Mouse (Mus musculus) heart, postnatal 0 days (tissue): Measurements from ENCODE around the gene Tgfbr1. TPM values are rescaled to one million over a fixed set of nuclear protein-coding genes. Genes with fewer than 3 reads are reported as not detected.

Experiments used
- ATAC-seq: fragments of 200-750 bp; cut with Nextera tagmentation; 2 replicates; pipeline ENCODE4 v1.8.0; 2017; ENCODE audit warnings: low read depth, moderate number of reproducible peaks, moderate library complexity; ENCODE audit not compliant: insufficient read depth
- DNase-seq: peaks from one replicate; pipeline ENCODE4 v3.0.0-alpha.2; 2016; ENCODE audit warnings: low spot score
- H3K27ac ChIP-seq: fragments of 300-500 bp; sonication (generic); 2 replicates; pipeline ENCODE4 v1.5.1; 2014; ENCODE audit warnings: low read depth, mild to moderate bottlenecking
- H3K27me3 ChIP-seq: fragments of 300-500 bp; sonication (generic); 2 replicates; pipeline ENCODE4 v1.6.1; 2014; ENCODE audit warnings: low read length, mixed read lengths; ENCODE audit not compliant: control insufficient read depth, insufficient read depth
- H3K36me3 ChIP-seq: fragments of 300-500 bp; sonication (generic); replicated peaks from 2 replicates; pipeline ENCODE4 v1.6.1; 2014; ENCODE audit warnings: low read length, mixed read lengths; ENCODE audit not compliant: control insufficient read depth, insufficient read depth
- H3K4me1 ChIP-seq: fragments of 300-500 bp; sonication (generic); 2 replicates; pipeline ENCODE4 v1.6.1; 2014; ENCODE audit warnings: antibody characterized with exemption; ENCODE audit not compliant: control insufficient read depth, insufficient read depth
- H3K4me2 ChIP-seq: fragments of 300-500 bp; sonication (generic); 2 replicates; pipeline ENCODE4 v1.6.1; 2014; ENCODE audit warnings: low read depth, mild to moderate bottlenecking, low read length, moderate library complexity
- H3K4me3 ChIP-seq: fragments of 300-500 bp; sonication (generic); 2 replicates; pipeline ENCODE4 v1.5.1; 2014; ENCODE audit warnings: low read depth, low read length
- H3K9ac ChIP-seq: fragments of 300-500 bp; sonication (generic); replicated peaks from 2 replicates; pipeline ENCODE4 v1.6.1; 2014; ENCODE audit warnings: low read depth, low read length, mixed read lengths
- H3K9me3 ChIP-seq: fragments of 300-500 bp; sonication (generic); replicated peaks from 2 replicates; pipeline ENCODE4 v1.6.1; 2016; ENCODE audit warnings: low read length; ENCODE audit not compliant: control insufficient read depth
- CTCF ChIP-seq: IDR thresholded peaks from 2 replicates; pipeline ENCODE4 v1.5.1; 2016; ENCODE audit warnings: antibody characterized with exemption, control low read depth, low read depth
- EP300 ChIP-seq: IDR thresholded peaks from 2 replicates; pipeline ENCODE4 v1.6.1; 2016; ENCODE audit warnings: antibody characterized with exemption, low read depth
- WGBS: fragments of 180-500 bp; shearing (Covaris S2); extraction: QIAGEN DNeasy Blood & Tissue Kit; methylation state at CpG from one replicate; pipeline ENCODE4 v1.1.7; 2014; 5-methylcytosine and 5-hydroxymethylcytosine counted together
- polyA plus RNA-seq: library from polyadenylated mRNA; unstranded; fragments of >200 nt; fragmentation: Nextera tagmentation; extraction: Ambion mirVana; gene quantifications from 2 replicates; pipeline ENCODE4 v1.2.1, GENCODE M21; 2015
- total RNA-seq: library from RNA; depleted of rRNA; stranded (reverse); fragments of >200 nt; gene quantifications from 2 replicates; pipeline ENCODE4 v1.2.3, GENCODE M21; 2014; ENCODE audit warnings: low replicate concordance; rRNA removed

The Tgfbr1 gene
- total RNA-seq (19.8 and 21.8 TPM in 2 replicates), polyA plus RNA-seq (7.6 and 7.8 TPM in 2 replicates)

DNA sequence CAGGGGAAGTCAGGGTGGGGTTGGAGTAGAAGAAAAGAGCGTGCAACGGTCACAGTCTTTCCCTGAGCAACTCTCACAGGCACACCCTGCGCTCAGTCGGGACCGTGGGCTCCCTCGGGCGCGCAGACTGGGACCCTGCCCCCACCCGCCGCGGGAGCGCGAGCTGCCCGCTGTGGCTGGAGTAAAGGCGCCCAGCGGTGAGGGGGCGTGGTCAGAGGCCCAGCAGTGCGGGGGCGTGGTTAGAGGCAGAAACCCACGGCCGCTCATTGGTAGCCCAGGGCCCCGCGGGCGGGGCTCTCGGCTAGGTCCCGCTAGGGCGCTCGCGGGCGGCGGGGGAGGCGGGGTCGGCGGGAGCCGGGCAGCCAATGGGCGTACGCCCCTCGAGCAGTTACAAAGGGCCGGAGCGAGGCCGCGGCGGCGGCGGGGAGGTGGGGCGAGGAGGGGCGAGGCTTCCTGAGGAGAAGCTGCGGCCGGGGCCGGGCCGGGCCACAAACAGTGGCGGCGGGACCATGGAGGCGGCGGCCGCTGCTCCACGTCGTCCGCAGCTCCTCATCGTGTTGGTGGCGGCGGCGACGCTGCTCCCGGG lies at the start of gene Tgfbr1:
Gene Tgfbr1, plus strand, starts transcription at position 420 of the 586 bp plus-strand sequence.
- Histone ChIP-seq H3K36me3 (no peaks in the 10 kb centered on the region), H3K9me3 (no peaks in the 10 kb centered on the region), H3K9ac (peak within 1 kb of the TSS; percentile 84), H3K4me3 (peak within 1 kb of the TSS; percentile 87), H3K27ac (peak within 1 kb of the TSS; percentile 98), H3K4me2 (peak within 1 kb of the TSS; percentile 100), H3K27me3 (0 out of 2 replicates have a peak, but pooled peaks cover 4% of the 10 kb centered on the region), H3K4me1 (peaks cover 10% of the 10 kb centered on the region)
- WGBS, result under 1% methylated on average over 44 of the region's 65 CpGs
- ATAC-seq, result peak; percentile 99
- TF ChIP-seq CTCF (no peak), EP300 (no peak)
- peak; percentile 97 for DNase-seq

GRCm38 (mm10) chr4:47303340-47303998 lies 49.6 kb upstream of the Tgfbr1 start:
- H3K9me3 ChIP-seq, result peaks cover 15% of the 10 kb centered on the region
- ATAC-seq, result no peak
- H3K27ac ChIP-seq, result no peak overlapping the region
- DNase-seq, result peak; percentile 28
- H3K4me3 ChIP-seq, result no peak overlapping the region
- H3K36me3 ChIP-seq, result peaks cover 10% of the 10 kb centered on the region
- WGBS, result 70% methylated on average over 5 of the region's 5 CpGs
- H3K27me3 ChIP-seq, result no peaks in the 10 kb centered on the region; the same call in 1 of the 2 replicates
- no peak overlapping the region for H3K9ac ChIP-seq
- no peak for TF ChIP-seq EP300
- no peak for TF ChIP-seq CTCF
- H3K4me1 ChIP-seq, result no peaks in the 10 kb centered on the region
- H3K4me2 ChIP-seq, result no peak overlapping the region

DNA sequence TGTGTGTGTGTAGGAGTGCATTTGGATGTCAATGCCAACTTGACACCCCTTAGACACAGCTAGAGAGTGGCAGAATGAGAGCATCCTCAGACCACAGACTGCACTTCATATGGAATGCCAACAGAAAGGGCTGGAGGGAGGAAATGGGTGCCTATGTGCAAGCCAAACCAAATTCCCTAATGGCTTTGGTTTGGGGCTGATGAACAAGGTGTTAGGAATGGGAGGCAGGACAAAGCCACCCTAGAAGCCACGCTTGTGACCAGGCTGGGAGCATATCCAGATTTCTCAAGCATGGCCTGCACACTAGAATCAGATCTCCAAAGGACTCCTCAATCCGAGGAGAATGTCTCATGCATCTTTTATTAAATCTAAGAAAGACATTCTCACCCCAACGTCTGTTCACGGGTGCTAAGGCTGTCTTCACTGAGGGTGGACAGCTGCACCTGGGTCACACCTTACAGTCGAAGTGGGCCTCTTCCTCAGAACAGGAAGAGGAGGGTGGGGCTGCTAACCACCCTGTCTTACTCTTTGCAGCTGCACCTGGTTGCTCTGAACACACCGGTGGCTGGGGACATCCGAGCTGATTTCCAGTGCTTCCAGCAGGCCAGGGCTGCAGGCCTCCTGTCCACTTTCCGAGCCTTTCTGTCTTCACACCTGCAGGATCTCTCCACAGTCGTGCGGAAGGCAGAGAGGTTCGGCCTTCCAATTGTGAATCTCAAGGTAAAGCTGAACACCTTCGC lies 43.0 kb upstream of the Tgfbr1 start:
- peak overlapping the region; percentile 1; the same call in 1 of the 2 replicates for H3K27ac ChIP-seq
- H3K4me2 ChIP-seq, result no peak overlapping the region
- WGBS, result 82% methylated on average over 12 of the region's 12 CpGs
- DNase-seq, result no peak
- no peaks in the 10 kb centered on the region for H3K9me3 ChIP-seq
- H3K36me3 ChIP-seq, result no peaks in the 10 kb centered on the region
- no peak for ATAC-seq
- peaks cover 7% of the 10 kb centered on the region for H3K4me1 ChIP-seq
- no peak overlapping the region for H3K4me3 ChIP-seq
- TF ChIP-seq CTCF, result no peak
- no peaks in the 10 kb centered on the region; the same call in 1 of the 2 replicates for H3K27me3 ChIP-seq
- no peak overlapping the region for H3K9ac ChIP-seq

DNA sequence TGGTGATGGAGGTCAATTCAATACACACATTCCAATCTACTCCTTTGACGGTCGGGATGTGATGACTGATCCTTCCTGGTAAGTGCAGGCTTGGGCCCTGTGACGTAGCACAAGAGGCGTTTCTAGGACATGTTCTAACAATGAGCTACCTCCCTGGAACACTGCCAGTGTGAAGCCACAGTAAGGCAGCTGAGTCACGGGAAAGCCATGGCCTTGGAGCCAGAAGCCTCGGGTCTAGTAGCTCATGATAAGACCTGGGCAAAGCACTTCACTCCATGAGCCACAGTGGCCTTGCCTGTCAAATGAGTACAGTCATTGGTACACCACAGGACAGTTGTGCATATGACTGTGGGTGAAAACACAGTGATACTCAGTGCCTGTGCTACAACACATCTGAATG lies 42.2 kb upstream of the Tgfbr1 start:
- 0 out of 2 replicates have a peak overlapping the region, but pooled peaks have one; percentile 21 for H3K27ac ChIP-seq
- no peak overlapping the region for H3K4me2 ChIP-seq
- ATAC-seq (peak; percentile 82), DNase-seq (peak; percentile 74)
- no peak overlapping the region for H3K4me3 ChIP-seq
- no peaks in the 10 kb centered on the region for H3K9me3 ChIP-seq
- no peaks in the 10 kb centered on the region for H3K36me3 ChIP-seq
- peaks cover 12% of the 10 kb centered on the region for H3K4me1 ChIP-seq
- H3K9ac ChIP-seq, result no peak overlapping the region
- 7% methylated on average over 6 of the region's 6 CpGs for WGBS
- H3K27me3 ChIP-seq, result no peaks in the 10 kb centered on the region; the same call in 1 of the 2 replicates
- no peak for TF ChIP-seq CTCF
- no peak for TF ChIP-seq EP300

DNA sequence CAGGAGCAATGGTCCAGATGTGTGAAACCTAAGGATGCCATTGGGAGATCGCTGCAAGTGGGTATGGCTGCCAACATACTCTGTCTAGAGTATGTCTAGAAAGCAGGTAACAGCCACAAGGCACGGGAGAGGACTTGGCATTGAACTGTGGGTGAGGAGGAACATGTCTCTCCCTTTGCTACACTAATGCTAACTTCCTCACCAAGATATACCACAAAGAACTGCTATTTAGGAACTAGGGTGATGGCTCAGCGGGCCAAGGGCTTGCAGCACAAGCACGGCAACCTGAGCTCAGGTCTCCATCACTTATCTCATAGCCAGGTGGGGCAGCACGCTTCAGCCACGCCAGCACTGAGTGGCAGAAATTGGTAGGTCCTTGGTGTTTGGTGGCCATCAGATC lies 41.6 kb upstream of the Tgfbr1 start:
- Histone ChIP-seq H3K4me2 (no peak overlapping the region), H3K27me3 (no peaks in the 10 kb centered on the region; the same call in 1 of the 2 replicates), H3K27ac (no peak overlapping the region), H3K36me3 (no peaks in the 10 kb centered on the region), H3K9me3 (no peaks in the 10 kb centered on the region), H3K4me1 (peaks cover 12% of the 10 kb centered on the region), H3K9ac (no peak overlapping the region), H3K4me3 (no peak overlapping the region)
- DNase-seq (no peak), ATAC-seq (no peak)
- TF ChIP-seq CTCF (no peak), EP300 (no peak)
- WGBS, result 86% methylated on average over 6 of the region's 6 CpGs
